Mouse (Mus musculus): ENCODE data around the gene Gsta4.
"Not testable (repeated sequence)": the region's sequence is repeated elsewhere in the genome, so short reads cannot be mapped to it uniquely, and the experiment has no call there.

Gene Gsta4

GRCm38 (mm10) chr9:78179071-78179470 is 3.5 kb upstream of the Gsta4 start:
- no peak for DNase-seq

DNA sequence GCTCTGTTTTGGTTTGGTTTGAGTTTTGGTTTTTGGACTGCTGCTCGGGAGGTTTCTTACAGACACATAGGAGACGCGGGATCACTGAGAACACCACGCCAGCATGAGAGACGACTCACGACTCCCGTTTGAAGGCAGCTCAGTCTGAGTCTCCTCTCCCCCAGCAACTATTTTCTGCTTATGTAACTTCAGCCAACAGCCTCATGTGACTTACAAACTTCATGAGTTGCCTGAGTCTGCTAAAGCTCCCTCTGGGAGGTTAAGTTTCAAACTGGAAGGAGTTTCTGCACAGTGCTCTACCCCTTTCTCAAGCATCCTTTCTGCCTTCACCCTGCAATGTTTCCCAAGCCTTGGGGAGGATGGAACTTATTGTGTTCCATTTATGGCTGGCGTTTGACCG is 3.1 kb downstream of the Gsta4 start:
- DNase-seq, result no peak

GRCm38 (mm10) chr9:78188910-78189309 is 6.3 kb downstream of the Gsta4 start:
- no peak for DNase-seq

- no peak for DNase-seq
Measured at GRCm38 (mm10) chr9:78190651-78191634, 8.4 kb downstream of the Gsta4 start.

- peak; percentile 91 for DNase-seq
Measured at GRCm38 (mm10) chr9:78191736-78192135, 9.2 kb downstream of the Gsta4 start.

GRCm38 (mm10) chr9:78193902-78194597 is 11.5 kb downstream of the Gsta4 start:
- DNase-seq, result peak; percentile 88

- DNase-seq, result no peak
Measured at GRCm38 (mm10) chr9:78195034-78195433, 12.5 kb downstream of the Gsta4 start.

- no peak for DNase-seq
Measured at GRCm38 (mm10) chr9:78197801-78198200, 15.2 kb downstream of the Gsta4 start.

DNA sequence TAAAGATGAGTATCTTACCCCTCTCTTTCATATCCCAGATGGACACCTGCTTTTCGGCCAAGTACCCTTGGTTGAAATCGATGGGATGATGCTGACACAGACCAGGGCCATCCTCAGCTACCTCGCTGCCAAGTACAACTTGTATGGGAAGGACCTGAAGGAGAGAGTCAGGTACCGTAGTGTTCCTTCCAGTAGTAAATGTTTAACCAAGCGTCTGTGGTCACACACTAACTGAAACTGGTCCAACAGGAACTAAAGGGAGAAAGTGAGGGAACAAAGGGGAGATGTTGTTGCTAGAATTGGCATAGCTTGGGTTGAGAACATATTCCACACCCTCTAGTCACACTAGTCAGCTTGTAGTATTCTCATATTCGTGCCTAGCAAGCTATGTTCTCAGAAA is 21.6 kb downstream of the Gsta4 start:
- peak; percentile 66 for DNase-seq

DNA sequence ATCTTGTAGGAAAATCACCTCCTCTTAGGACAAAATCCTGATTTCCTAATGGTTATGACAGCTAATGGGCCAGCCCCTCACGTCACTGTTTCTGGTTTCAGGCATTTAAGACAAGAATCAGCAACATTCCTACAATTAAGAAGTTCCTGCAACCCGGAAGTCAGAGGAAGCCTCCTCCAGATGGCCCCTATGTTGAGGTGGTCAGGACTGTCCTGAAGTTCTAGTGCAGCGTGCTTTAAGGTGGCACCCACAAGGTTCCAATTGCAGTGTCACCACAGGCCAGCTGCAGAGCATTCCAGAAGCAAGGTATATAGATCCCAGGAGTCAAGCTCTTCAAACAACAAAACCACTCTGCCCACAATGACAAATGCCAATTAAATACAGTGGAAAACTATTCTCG is 26.4 kb downstream of the Gsta4 start:
- no peak for DNase-seq

- no peak for DNase-seq
Measured at GRCm38 (mm10) chr9:78210079-78210478, 27.5 kb downstream of the Gsta4 start.

- no peak for DNase-seq
Measured at GRCm38 (mm10) chr9:78210821-78211220, 28.2 kb downstream of the Gsta4 start.

- DNase-seq, result no peak
Measured at GRCm38 (mm10) chr9:78211521-78211920, 28.9 kb downstream of the Gsta4 start.

DNA sequence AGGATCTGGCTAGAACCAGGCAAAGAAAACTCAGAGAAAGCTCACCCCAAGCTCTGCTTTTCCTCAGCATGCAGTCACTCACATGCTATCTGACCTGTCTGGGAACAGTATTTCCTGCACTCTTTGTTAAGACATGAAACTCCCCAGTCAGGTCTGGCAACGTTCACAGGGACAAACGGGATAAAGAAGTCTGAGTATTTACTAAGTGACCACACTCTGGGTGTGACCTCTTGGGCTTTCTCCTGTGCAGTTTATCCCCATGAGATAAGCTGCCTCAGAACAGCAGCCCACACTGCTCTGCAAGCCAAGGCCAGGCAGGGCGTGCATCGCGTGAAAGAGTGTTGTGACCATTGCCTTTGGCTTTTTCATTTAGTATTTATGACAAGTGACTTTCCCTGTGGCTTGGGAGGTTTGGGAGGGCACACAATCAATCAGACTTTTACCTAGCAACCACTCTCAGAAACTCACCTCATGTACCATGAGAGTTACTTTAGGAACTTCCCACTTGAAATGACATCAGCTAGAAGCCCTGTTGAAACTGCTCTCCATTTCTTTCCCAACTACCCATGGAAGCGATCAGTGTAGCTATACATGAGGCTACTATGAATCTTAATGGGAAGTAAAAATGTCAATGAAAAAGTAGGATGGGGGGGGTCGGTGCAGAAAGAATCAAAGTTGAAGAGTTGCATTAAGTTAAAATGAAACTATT is 29.9 kb downstream of the Gsta4 start:
- DNase-seq, result peak; percentile 87

DNA sequence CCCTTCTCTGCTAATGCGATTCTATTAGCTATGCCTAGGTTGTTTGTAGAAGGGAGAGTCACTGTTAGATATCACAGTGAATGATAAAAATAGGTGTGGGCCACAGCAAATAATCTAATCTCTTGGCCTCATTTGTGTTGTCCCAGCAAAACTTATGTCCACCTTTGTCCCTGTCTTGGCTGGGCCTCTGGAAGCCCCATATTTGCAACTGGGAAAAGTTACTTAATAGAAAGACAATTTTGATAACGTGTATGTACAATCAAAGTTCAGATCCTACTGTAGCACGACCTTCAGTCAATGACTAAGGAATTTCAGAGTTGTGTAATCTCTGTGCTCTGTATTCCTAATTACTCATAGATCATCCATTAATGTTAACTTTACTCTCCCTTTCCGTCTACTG is 34.5 kb downstream of the Gsta4 start:
- no peak for DNase-seq

GRCm38 (mm10) chr9:78222616-78223015 is 40.0 kb downstream of the Gsta4 start:
- no peak for DNase-seq

DNA sequence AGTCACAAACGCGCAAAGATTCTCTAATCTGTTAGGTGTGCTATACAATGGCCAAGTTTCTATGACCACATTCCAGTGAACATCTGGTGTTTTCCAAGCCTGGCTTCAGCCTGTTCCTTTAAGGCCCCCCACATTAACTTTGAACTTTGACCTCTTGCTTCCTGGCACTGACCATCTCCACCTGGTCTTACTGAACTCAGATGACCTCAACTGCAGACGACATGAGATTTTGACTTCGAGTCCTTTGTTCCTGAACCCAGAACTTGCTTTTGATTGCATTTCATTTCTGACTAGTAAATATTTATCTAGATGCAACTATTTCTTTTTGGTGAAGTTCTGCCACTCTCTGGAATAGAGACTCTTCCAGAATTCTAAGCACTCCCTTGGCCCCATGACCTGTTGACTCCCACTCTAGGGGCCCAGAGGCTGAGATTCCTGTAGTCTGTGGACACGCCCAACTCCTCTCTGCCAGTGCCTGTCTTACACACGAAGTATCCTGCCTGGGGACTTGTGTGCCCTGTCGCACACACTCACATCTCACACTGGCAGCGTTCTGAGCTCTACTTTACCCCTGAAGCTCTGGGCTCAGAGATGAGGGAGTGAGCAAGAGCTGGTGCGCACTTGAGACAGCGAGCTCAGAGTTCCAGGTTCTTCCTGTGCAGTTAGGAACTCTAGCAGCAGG is 40.8 kb downstream of the Gsta4 start:
- no peak for DNase-seq

DNA sequence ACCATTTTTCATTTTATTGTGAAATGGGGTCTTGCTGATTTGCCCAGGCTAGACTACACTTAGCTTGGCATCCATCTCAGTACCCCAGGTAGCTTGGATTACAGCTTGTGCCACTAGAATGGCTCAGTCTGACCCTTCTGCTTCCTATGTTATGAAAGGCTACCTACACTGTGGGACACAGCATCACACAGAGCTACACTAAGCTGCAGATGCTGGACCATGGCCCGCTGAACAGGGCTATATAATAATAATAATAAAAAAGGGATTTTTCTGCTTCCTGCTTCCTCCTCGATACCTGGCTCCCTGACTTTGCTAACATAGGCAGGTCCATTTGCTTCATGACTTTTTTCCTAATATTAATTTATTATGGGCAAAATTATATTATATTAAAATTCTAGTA is 41.8 kb downstream of the Gsta4 start:
- DNase-seq, result no peak

- DNase-seq, result peak; percentile 15
Measured at GRCm38 (mm10) chr9:78225304-78225703, 42.7 kb downstream of the Gsta4 start.

- DNase-seq, result no peak
Measured at GRCm38 (mm10) chr9:78228122-78228521, 45.5 kb downstream of the Gsta4 start.

DNA sequence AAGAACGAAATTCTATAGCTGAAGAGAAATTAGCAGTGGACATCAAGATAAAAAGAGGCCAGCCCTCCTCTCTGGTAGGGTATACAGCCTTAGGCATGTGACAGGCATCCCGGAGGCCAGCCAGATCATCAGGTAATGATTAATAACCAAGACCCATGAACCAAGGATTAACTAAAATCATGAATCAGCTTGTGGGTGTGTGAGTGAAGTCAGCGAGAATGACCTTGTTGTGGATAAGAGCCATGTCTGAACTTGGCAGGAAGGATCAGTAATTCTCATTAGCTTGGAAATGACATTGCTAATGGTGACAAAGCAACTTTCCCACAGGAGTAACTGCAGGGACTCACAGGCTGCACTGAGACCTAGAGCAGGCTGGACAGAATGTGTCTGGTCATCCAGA is 47.1 kb downstream of the Gsta4 start:
- not testable (repeated sequence) for DNase-seq

GRCm38 (mm10) chr9:78230461-78230860 is 47.9 kb downstream of the Gsta4 start, which contains the start of gene Gsta1:
Gsta1 (plus strand) TSS chr9:78230656.
- DNase-seq, result not testable (repeated sequence)

Data from lung, postnatal 36 days (tissue).